Mouse (Mus musculus): ENCODE measurements around the gene Nol4l. TPM values are rescaled to one million over a fixed set of nuclear protein-coding genes. Genes with fewer than 3 reads are reported as not detected.
A peak's percentile ranks its signal among the peaks of the same experiment; 100 is the strongest.

Gene Nol4l
- 2.7 and 6.1 TPM in 2 replicates for total RNA-seq (2015; ENCODE audit: low replicate concordance)
- 1.8 and 4.3 TPM in 2 replicates for total RNA-seq (2017; ENCODE audit: low replicate concordance)

- no peak for ATAC-seq (replicated peaks; ENCODE audit: low FRiP score, poor library complexity, severe bottlenecking)
These were observed at the start of gene Nol4l for GRCm38 (mm10) chr2:153529931-153530766. Nol4l (minus strand) TSS chr2:153529971.

DNA sequence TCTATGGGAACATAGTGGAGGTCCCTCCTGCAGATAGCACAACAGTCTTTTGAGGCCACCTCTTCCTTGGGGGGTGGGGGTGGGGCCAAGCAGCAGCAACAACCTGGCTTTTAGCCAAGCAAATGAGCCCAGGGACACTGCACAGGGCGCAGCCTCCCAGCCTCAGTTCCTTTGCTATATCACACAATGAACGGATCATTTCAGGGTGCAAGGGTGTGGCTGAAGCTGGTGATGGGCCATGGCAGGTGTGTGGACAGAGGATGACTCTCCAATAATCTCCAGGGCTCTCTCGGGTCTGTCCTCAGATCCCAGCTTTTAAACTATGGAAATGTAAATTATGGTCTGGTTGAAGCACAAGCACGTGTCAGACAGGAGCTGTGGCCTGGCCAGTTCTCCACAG is 47.4 kb upstream of the Nol4l start:
- no peak for ATAC-seq (replicated peaks; ENCODE audit: low FRiP score, poor library complexity, severe bottlenecking)

- ATAC-seq (replicated peaks; ENCODE audit: low FRiP score, poor library complexity, severe bottlenecking), result no peak
These were observed 46.4 kb upstream of the Nol4l start for GRCm38 (mm10) chr2:153576150-153576549.

DNA sequence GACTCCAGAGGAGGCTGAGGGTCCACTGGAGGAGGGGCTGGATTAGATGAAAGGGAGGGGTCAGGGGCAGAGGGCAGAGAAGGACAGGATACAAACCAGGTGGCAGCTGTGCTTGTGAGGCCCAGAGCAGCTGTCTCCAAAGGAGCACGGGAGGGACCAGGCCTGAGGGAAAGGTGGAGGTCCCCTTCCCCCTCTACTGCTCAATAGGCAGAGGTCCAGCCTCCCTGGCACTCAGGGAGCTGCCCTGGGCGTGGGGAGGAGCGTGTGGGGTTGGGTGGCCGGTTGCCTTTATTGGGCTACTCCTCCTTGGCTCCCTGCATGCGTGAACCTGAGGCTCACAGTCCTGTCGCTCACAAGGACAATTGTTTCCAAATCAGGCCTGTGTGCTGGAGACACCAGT is 45.8 kb upstream of the Nol4l start:
- ATAC-seq (replicated peaks; ENCODE audit: low FRiP score, poor library complexity, severe bottlenecking), result no peak

GRCm38 (mm10) chr2:153573101-153573500 is 43.3 kb upstream of the Nol4l start:
- no peak for ATAC-seq (replicated peaks; ENCODE audit: low FRiP score, poor library complexity, severe bottlenecking)

DNA sequence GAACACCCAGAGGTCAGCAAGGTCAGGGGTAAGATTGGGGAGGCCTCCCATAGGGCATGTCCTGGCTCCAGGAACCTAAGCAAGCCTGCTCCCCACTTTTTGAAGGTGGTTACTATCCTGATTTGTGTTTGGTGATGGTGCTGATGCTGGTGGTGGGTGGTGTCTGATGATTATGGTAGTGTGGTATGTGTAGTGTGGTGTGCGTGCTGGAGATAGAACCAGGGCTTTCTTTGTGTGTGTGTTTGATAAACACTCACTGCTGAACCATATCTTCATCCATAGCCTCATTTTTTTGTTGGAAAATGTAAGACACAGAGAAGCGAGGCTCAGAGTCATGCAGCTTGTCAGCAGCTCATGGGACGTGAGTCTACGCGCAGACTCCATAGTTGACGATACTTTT is 38.8 kb upstream of the Nol4l start:
- ATAC-seq (replicated peaks; ENCODE audit: low FRiP score, poor library complexity, severe bottlenecking), result peak; percentile 26; the same call in 1 of the 2 replicates

- no peak; the same call in 1 of the 2 replicates for ATAC-seq (replicated peaks; ENCODE audit: low FRiP score, poor library complexity, severe bottlenecking)
These were observed 38.2 kb upstream of the Nol4l start for GRCm38 (mm10) chr2:153568013-153568412.

- no peak for ATAC-seq (replicated peaks; ENCODE audit: low FRiP score, poor library complexity, severe bottlenecking)
These were observed 34.6 kb upstream of the Nol4l start for GRCm38 (mm10) chr2:153564343-153564742.

GRCm38 (mm10) chr2:153561564-153561963 is 31.8 kb upstream of the Nol4l start:
- ATAC-seq (replicated peaks; ENCODE audit: low FRiP score, poor library complexity, severe bottlenecking), result 0 out of 2 replicates have a peak, but pooled peaks have one; percentile 12

DNA sequence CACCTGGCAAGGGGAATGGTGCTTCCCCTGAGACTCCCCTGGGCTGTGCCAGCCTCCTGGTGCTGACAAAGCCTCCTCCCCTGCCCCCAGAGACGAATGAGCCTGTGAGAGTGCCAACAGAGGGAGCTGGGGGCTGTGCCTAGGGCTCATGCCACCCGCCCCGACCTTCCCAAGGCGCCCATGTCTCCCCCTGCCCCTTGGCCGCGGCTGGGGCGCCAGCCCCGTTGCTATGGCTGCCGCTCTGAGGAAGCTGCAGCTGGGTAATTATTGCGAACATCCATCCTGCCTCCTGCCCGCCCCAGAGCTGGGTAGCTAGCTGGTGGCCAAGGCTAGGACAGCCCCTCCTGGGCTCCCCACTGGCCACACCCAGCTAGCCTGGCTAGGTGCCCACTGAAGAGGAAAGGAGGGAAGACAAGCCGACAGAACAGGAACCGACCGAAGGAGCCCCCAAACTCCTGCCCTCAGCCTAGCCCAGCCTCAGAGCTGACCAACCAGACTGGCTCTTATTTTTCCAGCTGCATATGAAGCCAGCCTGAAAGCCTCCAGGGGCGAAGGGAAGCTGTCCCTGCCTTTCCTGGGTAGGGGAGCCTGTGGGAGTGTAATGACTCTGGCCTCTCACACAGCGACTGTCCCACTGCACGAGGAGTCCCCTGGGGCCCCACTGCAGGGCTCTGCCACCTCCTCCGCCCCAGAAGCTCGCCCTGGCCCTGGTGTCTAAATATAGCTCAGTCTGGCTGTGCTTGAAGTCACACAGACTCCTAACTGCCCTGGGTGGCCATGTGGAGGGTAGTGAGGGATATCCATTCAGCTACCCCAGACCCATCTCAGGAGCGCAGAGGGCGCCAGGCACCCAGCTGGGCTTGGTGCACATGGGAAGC is 31.1 kb upstream of the Nol4l start:
- ATAC-seq (replicated peaks; ENCODE audit: low FRiP score, poor library complexity, severe bottlenecking), result no peak

- no peak for ATAC-seq (replicated peaks; ENCODE audit: low FRiP score, poor library complexity, severe bottlenecking)
These were observed 29.9 kb upstream of the Nol4l start for GRCm38 (mm10) chr2:153559613-153560152.

GRCm38 (mm10) chr2:153558464-153558863 is 28.7 kb upstream of the Nol4l start:
- ATAC-seq (replicated peaks; ENCODE audit: low FRiP score, poor library complexity, severe bottlenecking), result no peak

DNA sequence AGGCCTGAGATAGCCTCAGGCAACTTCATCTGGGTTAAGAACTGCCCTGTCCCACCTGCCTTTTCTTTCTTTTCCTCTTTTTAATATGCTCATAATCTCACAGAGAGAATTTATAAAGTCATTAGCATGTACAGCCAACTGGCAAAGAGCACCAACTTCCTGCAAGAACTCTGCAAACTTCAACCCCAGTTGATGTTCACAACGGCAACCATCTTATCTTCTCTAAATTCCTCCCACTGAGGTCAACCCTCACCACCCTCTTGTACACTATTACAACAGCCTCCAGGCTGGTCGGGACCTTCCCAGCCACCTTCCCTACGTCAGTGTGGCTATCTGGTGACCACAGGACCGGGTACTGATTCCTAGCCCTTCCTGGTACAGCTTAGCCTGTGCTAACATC is 27.5 kb upstream of the Nol4l start:
- no peak for ATAC-seq (replicated peaks; ENCODE audit: low FRiP score, poor library complexity, severe bottlenecking)

GRCm38 (mm10) chr2:153556208-153556607 is 26.4 kb upstream of the Nol4l start:
- no peak for ATAC-seq (replicated peaks; ENCODE audit: low FRiP score, poor library complexity, severe bottlenecking)

GRCm38 (mm10) chr2:153554543-153554942 is 24.8 kb upstream of the Nol4l start:
- no peak for ATAC-seq (replicated peaks; ENCODE audit: low FRiP score, poor library complexity, severe bottlenecking)

GRCm38 (mm10) chr2:153549486-153549885 is 19.7 kb upstream of the Nol4l start:
- no peak for ATAC-seq (replicated peaks; ENCODE audit: low FRiP score, poor library complexity, severe bottlenecking)

DNA sequence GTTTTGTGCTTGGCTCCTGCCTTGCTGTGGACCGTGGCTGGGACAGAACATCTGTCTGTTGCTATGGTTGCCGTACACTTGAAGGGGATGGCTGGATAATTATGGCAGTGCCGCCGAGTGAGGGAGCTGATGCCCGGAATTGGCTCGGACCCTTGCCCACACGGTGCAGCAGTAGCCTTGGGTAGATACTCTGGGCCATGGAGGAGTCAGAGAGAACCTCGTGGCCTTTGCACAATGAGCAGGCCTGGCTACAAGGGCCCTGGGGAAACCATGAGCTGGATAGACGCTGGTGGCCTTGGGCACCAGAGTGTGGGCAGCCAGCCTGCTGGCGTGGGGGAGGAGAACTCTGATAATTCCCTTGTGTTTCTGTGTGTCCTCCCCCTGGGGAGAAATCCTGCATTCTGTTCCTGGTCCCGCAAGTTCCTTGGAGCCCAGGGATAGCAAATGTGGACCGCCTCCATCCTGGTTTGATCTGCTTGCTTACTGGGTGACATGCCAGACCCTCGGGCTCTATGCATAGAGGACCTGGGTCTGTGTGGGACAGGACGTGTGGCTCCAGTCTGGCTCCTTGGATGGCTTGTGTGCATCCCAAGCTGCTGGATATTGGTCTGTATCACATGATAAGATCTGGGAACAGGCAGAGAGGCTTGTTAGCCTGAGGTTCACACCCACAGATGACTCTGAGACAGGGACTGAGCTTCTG is 18.6 kb upstream of the Nol4l start:
- ATAC-seq (replicated peaks; ENCODE audit: low FRiP score, poor library complexity, severe bottlenecking), result no peak

DNA sequence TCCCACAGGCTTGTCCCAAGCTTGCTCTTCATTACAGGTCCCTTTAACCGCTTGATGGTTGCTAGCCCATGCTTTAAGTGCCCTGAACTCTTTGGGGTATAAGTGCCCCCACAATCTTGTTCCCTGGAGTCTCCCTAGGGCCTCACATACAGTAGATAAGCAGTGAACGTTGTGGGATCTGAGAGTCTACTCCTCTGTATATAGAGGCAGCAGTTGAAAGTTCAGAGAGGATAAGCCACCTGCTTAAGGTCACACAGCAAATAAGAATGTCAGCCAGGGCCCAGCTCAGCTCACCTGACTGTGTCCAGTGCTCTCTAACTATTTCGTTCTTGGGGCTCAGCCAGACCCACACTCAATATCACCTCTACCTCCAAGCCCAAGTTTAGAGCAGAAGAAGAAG is 17.9 kb upstream of the Nol4l start:
- ATAC-seq (replicated peaks; ENCODE audit: low FRiP score, poor library complexity, severe bottlenecking), result no peak

GRCm38 (mm10) chr2:153546972-153547371 is 17.2 kb upstream of the Nol4l start:
- no peak for ATAC-seq (replicated peaks; ENCODE audit: low FRiP score, poor library complexity, severe bottlenecking)

DNA sequence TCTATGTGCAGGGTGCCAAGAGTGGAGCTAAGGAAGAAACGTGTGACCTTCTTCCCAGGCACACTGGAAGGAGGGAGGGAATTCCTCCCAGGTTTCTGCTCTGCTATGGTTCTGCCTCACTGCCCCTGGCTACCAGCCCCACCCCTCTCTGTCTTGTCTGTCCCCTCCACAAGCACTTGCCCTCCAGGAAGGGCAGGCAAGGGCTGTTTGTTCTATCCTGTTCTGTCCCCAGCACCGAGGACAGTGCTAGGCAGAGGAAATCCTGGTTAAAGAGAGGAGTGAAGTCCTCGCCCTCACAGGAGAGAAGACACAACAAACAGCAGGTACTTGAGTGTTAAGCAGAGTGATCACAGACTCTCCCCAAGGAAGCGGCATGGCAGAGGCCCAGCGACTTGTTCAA is 16.7 kb upstream of the Nol4l start:
- no peak for ATAC-seq (replicated peaks; ENCODE audit: low FRiP score, poor library complexity, severe bottlenecking)
